Mouse (Mus musculus): Measurements from ENCODE around the gene Myh3.
"Not testable (repeated sequence)": the region's sequence is repeated elsewhere in the genome, so short reads cannot be mapped to it uniquely, and the experiment has no call there.

DNA sequence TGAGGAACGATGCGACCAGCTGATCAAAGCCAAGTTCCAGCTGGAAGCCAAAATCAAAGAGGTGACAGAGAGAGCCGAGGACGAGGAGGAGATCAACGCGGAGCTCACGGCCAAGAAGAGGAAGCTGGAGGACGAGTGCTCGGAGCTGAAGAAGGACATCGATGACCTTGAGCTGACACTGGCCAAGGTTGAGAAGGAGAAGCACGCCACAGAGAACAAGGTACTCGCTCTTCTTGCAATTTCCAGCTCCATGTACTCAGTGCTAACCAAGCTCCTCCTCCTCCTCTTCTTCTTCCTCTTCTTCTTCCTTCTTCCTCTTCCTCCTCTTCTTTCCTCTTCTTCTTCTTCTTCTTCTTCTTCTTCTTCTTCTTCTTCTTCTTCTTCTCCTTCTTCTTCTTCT is 14.3 kb downstream of the Myh3 start:
- TF ChIP-seq POLR2A (IDR thresholded peaks at IDR 0.05; ENCODE audit: insufficient read length, low read depth) (peak; percentile 16), POLR2AphosphoS2 (IDR thresholded peaks at IDR 0.05; ENCODE audit: insufficient read length, low read depth) (peak; percentile 70)
- TF ChIP-seq USF1 (IDR thresholded peaks at IDR 0.05; ENCODE audit: low read depth), result not testable (repeated sequence)

All from myocyte (in vitro differentiated cells).